Mouse (Mus musculus) thymus, postnatal 4 days (tissue): ENCODE results near the gene Gpat2.
A peak's percentile ranks its signal among the peaks of the same experiment; 100 is the strongest.

Experiments used
- DNase-seq: peaks from one replicate; pipeline ENCODE4 v3.0.0; 2021

The Gpat2 gene

GRCm38 (mm10) chr2:127424977-127425376 is at the start of gene Gpat2:
Gpat2 (plus strand) TSS chr2:127425199.
- peak; percentile 15 for DNase-seq

GRCm38 (mm10) chr2:127375759-127376341 is 49.1 kb upstream of the Gpat2 start:
- peak; percentile 73 for DNase-seq

GRCm38 (mm10) chr2:127376423-127377051 is 48.5 kb upstream of the Gpat2 start:
- no peak for DNase-seq

GRCm38 (mm10) chr2:127377942-127378610 is 46.9 kb upstream of the Gpat2 start:
- no peak for DNase-seq

- no peak for DNase-seq
Observed at GRCm38 (mm10) chr2:127378611-127378990, 46.4 kb upstream of the Gpat2 start.

- no peak for DNase-seq
Observed at GRCm38 (mm10) chr2:127379250-127379649, 45.7 kb upstream of the Gpat2 start.

GRCm38 (mm10) chr2:127383881-127384280 is 41.1 kb upstream of the Gpat2 start:
- DNase-seq = no peak

- no peak for DNase-seq
Observed at GRCm38 (mm10) chr2:127387521-127387920, 37.5 kb upstream of the Gpat2 start.

- DNase-seq = no peak
Observed at GRCm38 (mm10) chr2:127390352-127390751, 34.6 kb upstream of the Gpat2 start.

- no peak for DNase-seq
Observed at GRCm38 (mm10) chr2:127390846-127391245, 34.2 kb upstream of the Gpat2 start.

- no peak for DNase-seq
Observed at GRCm38 (mm10) chr2:127391323-127391722, 33.7 kb upstream of the Gpat2 start.

GRCm38 (mm10) chr2:127394606-127395161 is 30.3 kb upstream of the Gpat2 start:
- no peak for DNase-seq

- no peak for DNase-seq
Observed at GRCm38 (mm10) chr2:127398738-127399137, 26.3 kb upstream of the Gpat2 start.

- DNase-seq = no peak
Observed at GRCm38 (mm10) chr2:127411126-127411525, 13.9 kb upstream of the Gpat2 start.

GRCm38 (mm10) chr2:127415806-127416205 is 9.2 kb upstream of the Gpat2 start:
- DNase-seq = no peak

GRCm38 (mm10) chr2:127416706-127417105 is 8.3 kb upstream of the Gpat2 start:
- no peak for DNase-seq

GRCm38 (mm10) chr2:127418266-127418970 is 6.6 kb upstream of the Gpat2 start:
- no peak for DNase-seq

- DNase-seq = peak; percentile 38
Observed at GRCm38 (mm10) chr2:127430238-127430637, 5.2 kb downstream of the Gpat2 start.

- DNase-seq = no peak
Observed at GRCm38 (mm10) chr2:127433487-127434295, 8.7 kb downstream of the Gpat2 start.

GRCm38 (mm10) chr2:127435135-127435534 is 10.1 kb downstream of the Gpat2 start:
- DNase-seq = peak; percentile 79

GRCm38 (mm10) chr2:127435554-127435953 is 10.6 kb downstream of the Gpat2 start:
- DNase-seq = no peak

- DNase-seq = no peak
Observed at GRCm38 (mm10) chr2:127437697-127438096, 12.7 kb downstream of the Gpat2 start.
